Mouse (Mus musculus) ES-Bruce4 (cell line): ENCODE measurements around the gene Gm29666. TPM values are rescaled to one million over a fixed set of nuclear protein-coding genes. Genes with fewer than 3 reads are reported as not detected.
A peak's percentile ranks its signal among the peaks of the same experiment; 100 is the strongest.
"Not testable (repeated sequence)": the region's sequence is repeated elsewhere in the genome, so short reads cannot be mapped to it uniquely, and the experiment has no call there.

Experiments
- H3K27ac ChIP-seq: 2 replicates; pipeline ENCODE4 v1.5.1; 2012; ENCODE audit warnings: low read length, inconsistent platforms; ENCODE audit not compliant: insufficient read depth
- H3K27me3 ChIP-seq: 2 replicates; pipeline ENCODE4 v1.6.1; 2012; ENCODE audit warnings: mild to moderate bottlenecking, low read length, inconsistent platforms; ENCODE audit not compliant: control insufficient read depth, poor library complexity, insufficient read depth, severe bottlenecking
- H3K36me3 ChIP-seq: 2 replicates; pipeline ENCODE4 v1.6.1; 2012; ENCODE audit warnings: inconsistent platforms, mild to moderate bottlenecking, low read length, moderate library complexity; ENCODE audit not compliant: control insufficient read depth, poor library complexity, insufficient read depth, severe bottlenecking
- H3K4me1 ChIP-seq: one replicate; pipeline ENCODE4 v1.8.1; 2011; ENCODE audit warnings: low read length; ENCODE audit not compliant: control insufficient read depth, insufficient read depth
- H3K4me3 ChIP-seq: 2 replicates; pipeline ENCODE4 v1.5.1; 2011; ENCODE audit warnings: low read depth, mild to moderate bottlenecking, low read length
- H3K9ac ChIP-seq: 2 replicates; pipeline ENCODE4 v1.6.1; 2012; ENCODE audit warnings: low read depth, mild to moderate bottlenecking, inconsistent platforms; ENCODE audit not compliant: poor library complexity, severe bottlenecking
- H3K9me3 ChIP-seq: replicated peaks from 2 replicates; pipeline ENCODE4 v1.6.1; 2012; ENCODE audit warnings: mild to moderate bottlenecking, low read length, inconsistent platforms; ENCODE audit not compliant: control insufficient read depth, poor library complexity, insufficient read depth, severe bottlenecking
- CTCF ChIP-seq: IDR thresholded peaks from one replicate; pipeline ENCODE4 v1.8.1; 2011; ENCODE audit warnings: low read depth, low read length
- EP300 ChIP-seq: IDR thresholded peaks from 2 replicates; pipeline ENCODE4 v1.6.1; 2011; ENCODE audit warnings: low read depth, low read length; ENCODE audit not compliant: insufficient read depth
- POLR2A ChIP-seq: IDR thresholded peaks from one replicate; pipeline ENCODE4 v1.8.1; 2011; ENCODE audit warnings: low read length; ENCODE audit not compliant: insufficient read depth
- polyA plus RNA-seq: library from polyadenylated mRNA; stranded (reverse); fragments of >200 nt; gene quantifications from 2 replicates; pipeline ENCODE4 v1.2.4, GENCODE M21; 2011; ENCODE audit warnings: low read depth; ENCODE audit not compliant: missing spikeins, insufficient read depth, insufficient read length

Gene Gm29666
- polyA plus RNA-seq, 1 experiment = 1.1 TPM

- Histone ChIP-seq H3K9ac (no peak overlapping the region), H3K27ac (no peak overlapping the region), H3K9me3 (peaks cover 12% of the 10 kb centered on the region), H3K4me1 (peaks cover 2% of the 10 kb centered on the region), H3K4me3 (no peak overlapping the region), H3K27me3 (no peaks in the 10 kb centered on the region), H3K36me3 (no peaks in the 10 kb centered on the region)
- TF ChIP-seq CTCF = no peak
- no peak for TF ChIP-seq POLR2A
- no peak for TF ChIP-seq EP300
Observed at GRCm38 (mm10) chr15:84896664-84897063, 23.2 kb downstream of the Gm29666 start.

DNA sequence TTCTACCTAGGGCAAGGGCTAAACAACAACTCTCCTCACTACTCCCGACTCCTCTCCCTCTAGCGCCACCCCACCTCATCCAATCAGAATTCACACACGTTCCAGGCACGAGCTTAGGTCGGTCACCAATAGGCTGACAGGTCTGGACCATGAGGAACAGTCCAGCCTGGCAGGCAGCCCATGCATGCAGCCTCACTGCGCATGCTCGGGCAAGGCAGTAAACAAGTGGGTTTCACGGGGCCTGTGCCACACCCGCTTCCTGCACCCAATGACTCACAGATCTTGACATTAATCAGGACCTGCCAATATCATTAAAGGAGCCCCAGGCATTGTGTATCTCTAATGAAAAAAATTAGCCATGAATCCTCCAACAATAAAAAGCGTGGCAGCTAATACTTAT, 23.6 kb downstream of the Gm29666 start:
- not testable (repeated sequence) for H3K9ac ChIP-seq, H3K4me3 ChIP-seq, H3K27me3 ChIP-seq, H3K4me1 ChIP-seq, H3K27ac ChIP-seq, H3K36me3 ChIP-seq
- peaks cover 12% of the 10 kb centered on the region for H3K9me3 ChIP-seq

GRCm38 (mm10) chr15:84891658-84892057, 28.2 kb downstream of the Gm29666 start:
- Histone ChIP-seq H3K27me3 (no peaks in the 10 kb centered on the region), H3K4me3 (no peak overlapping the region), H3K9me3 (peaks cover 12% of the 10 kb centered on the region), H3K27ac (no peak overlapping the region), H3K4me1 (peaks cover 2% of the 10 kb centered on the region), H3K36me3 (no peaks in the 10 kb centered on the region), H3K9ac (no peak overlapping the region)
- TF ChIP-seq CTCF (peak; percentile 66), POLR2A (no peak)

DNA sequence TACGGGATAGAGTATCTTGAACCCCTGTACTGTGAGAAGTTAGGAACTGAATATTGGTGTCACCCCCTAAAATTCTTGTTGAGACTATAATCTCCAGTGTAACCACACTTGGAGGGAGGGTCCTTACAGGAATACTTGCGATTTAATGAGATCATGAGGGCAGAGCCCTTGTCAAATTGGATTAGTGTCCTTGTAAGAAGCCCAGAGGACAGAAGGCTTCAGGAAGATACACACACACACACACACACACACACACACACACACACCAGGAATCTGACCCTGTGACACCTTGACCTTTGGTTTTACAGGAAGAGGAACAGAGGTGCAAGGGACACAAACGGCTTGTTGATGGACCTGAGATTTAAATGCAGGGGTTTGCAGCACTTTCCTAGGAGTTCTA, 28.6 kb downstream of the Gm29666 start:
- Histone ChIP-seq H3K4me1 (peaks cover 1% of the 10 kb centered on the region), H3K9ac (no peak overlapping the region), H3K36me3 (no peaks in the 10 kb centered on the region), H3K27ac (no peak overlapping the region), H3K9me3 (peaks cover 12% of the 10 kb centered on the region), H3K4me3 (no peak overlapping the region), H3K27me3 (no peaks in the 10 kb centered on the region)
- TF ChIP-seq CTCF (no peak), EP300 (no peak), POLR2A (no peak)

DNA sequence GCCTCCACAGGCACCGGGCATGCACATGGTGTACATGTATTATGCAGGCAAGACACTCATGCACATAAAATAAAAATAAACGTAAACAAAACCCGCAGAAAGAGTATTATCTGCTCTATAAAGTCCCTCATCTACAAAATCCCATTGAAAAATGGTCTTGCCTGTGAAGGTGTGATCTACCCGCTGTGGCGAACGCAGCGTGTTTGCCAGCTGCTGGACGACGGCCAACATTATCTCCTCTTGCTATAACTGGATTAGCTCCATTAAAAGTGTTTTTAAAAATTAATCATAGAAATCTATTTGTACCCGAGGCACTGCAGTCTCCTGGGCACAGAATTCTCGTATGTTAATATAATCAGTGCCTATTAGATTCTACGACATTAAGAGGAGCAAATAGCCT, 31.8 kb downstream of the Gm29666 start:
- no peaks in the 10 kb centered on the region for H3K4me1 ChIP-seq

GRCm38 (mm10) chr15:84877029-84877815, 42.6 kb downstream of the Gm29666 start:
- H3K9me3 ChIP-seq = no peaks in the 10 kb centered on the region
- H3K4me1 ChIP-seq = no peaks in the 10 kb centered on the region
- H3K27ac ChIP-seq = no peak overlapping the region
- no peaks in the 10 kb centered on the region for H3K27me3 ChIP-seq
- H3K4me3 ChIP-seq = no peak overlapping the region
- H3K36me3 ChIP-seq = no peaks in the 10 kb centered on the region
- no peak overlapping the region for H3K9ac ChIP-seq
- no peak for TF ChIP-seq POLR2A
- no peak for TF ChIP-seq CTCF
- TF ChIP-seq EP300 = no peak

More for the DNA sequence above, 31.8 kb downstream of the Gm29666 start:
- Histone ChIP-seq H3K9me3 (no peaks in the 10 kb centered on the region), H3K36me3 (no peaks in the 10 kb centered on the region), H3K27me3 (no peaks in the 10 kb centered on the region), H3K27ac (no peak overlapping the region), H3K4me3 (no peak overlapping the region), H3K9ac (no peak overlapping the region)
- no peak for TF ChIP-seq EP300
- no peak for TF ChIP-seq POLR2A
- TF ChIP-seq CTCF = no peak
